Mouse (Mus musculus): ENCODE results near the gene Bdnf.

GRCm38 (mm10) chr2:109700291-109700690 is 25.8 kb downstream of the Bdnf start:
- TF ChIP-seq EP300 (IDR thresholded peaks at IDR 0.05) (no peak), CTCF (IDR thresholded peaks at IDR 0.05) (no peak)
